Mouse (Mus musculus) forelimb bud, embryonic 11.5 days (tissue): ENCODE data around the gene Rpl14.

ENCODE experiments used
- DNase-seq: peaks from one replicate; pipeline ENCODE4 v3.0.0-alpha.2; 2012; ENCODE audit warnings: low read depth, low spot score

The Rpl14 gene

GRCm38 (mm10) chr9:120603956-120604355, 32.7 kb downstream of the Rpl14 start:
- no peak for DNase-seq

- DNase-seq: no peak
Observed at GRCm38 (mm10) chr9:120611055-120611454, 39.8 kb downstream of the Rpl14 start.

- no peak for DNase-seq
Observed at GRCm38 (mm10) chr9:120614059-120614458, 42.8 kb downstream of the Rpl14 start.

GRCm38 (mm10) chr9:120618101-120618500, 46.9 kb downstream of the Rpl14 start:
- no peak for DNase-seq

- DNase-seq: no peak
Observed at GRCm38 (mm10) chr9:120619347-120619708, 48.1 kb downstream of the Rpl14 start.

- DNase-seq: no peak
Observed at GRCm38 (mm10) chr9:120619709-120620408, 48.6 kb downstream of the Rpl14 start.

GRCm38 (mm10) chr9:120620409-120620745, 49.1 kb downstream of the Rpl14 start:
- no peak for DNase-seq
